Mouse (Mus musculus) bone marrow macrophage, adult 2 months (primary cell): ENCODE results near the gene Kcmf1.

Source experiments
- CTCF ChIP-seq: IDR thresholded peaks from 2 replicates; pipeline ENCODE4 v1.5.1; 2012; ENCODE audit warnings: low read depth, mild to moderate bottlenecking, low read length, moderate library complexity
- POLR2A ChIP-seq: IDR thresholded peaks from 2 replicates; pipeline ENCODE4 v1.6.1; 2012; ENCODE audit warnings: mild to moderate bottlenecking, low read depth, low read length, borderline replicate concordance

GRCm38 (mm10) chr6:72914087-72914749, 14.4 kb upstream of the Kcmf1 start:
- TF ChIP-seq CTCF (no peak), POLR2A (no peak)
